Mouse (Mus musculus) lung, postnatal 0 days (tissue): ENCODE data around the gene Pir. TPM values are rescaled to one million over a fixed set of nuclear protein-coding genes. Genes with fewer than 3 reads are reported as not detected.

Source experiments
- ATAC-seq: fragments of 200-750 bp; cut with Nextera tagmentation; 2 replicates; pipeline ENCODE4 v1.8.0; 2017; ENCODE audit warnings: moderate library complexity
- DNase-seq: peaks from one replicate; pipeline ENCODE4 v3.0.0-alpha.2; 2016; ENCODE audit warnings: low spot score
- H3K27ac ChIP-seq: fragments of 300-500 bp; sonication (generic); 2 replicates; pipeline ENCODE4 v1.5.1; 2014; ENCODE audit warnings: antibody characterized with exemption, mild to moderate bottlenecking, low read length, mixed read lengths
- H3K27me3 ChIP-seq: fragments of 300-500 bp; sonication (generic); replicated peaks from 2 replicates; pipeline ENCODE4 v1.6.1; 2014; ENCODE audit warnings: low read length, mixed read lengths; ENCODE audit not compliant: insufficient read depth
- H3K36me3 ChIP-seq: fragments of 300-500 bp; sonication (generic); 2 replicates; pipeline ENCODE4 v1.6.1; 2014; ENCODE audit warnings: low read length, mixed read lengths; ENCODE audit not compliant: insufficient read depth
- H3K4me1 ChIP-seq: fragments of 300-500 bp; sonication (generic); 2 replicates; pipeline ENCODE4 v1.6.1; 2014; ENCODE audit warnings: antibody characterized with exemption, low read depth, low read length, mixed read lengths; ENCODE audit not compliant: insufficient read depth
- H3K4me2 ChIP-seq: fragments of 300-500 bp; sonication (generic); replicated peaks from 2 replicates; pipeline ENCODE4 v1.6.1; 2014; ENCODE audit warnings: low read depth, mild to moderate bottlenecking, low read length, moderate library complexity, mixed read lengths
- H3K4me3 ChIP-seq: fragments of 300-500 bp; sonication (generic); 2 replicates; pipeline ENCODE4 v1.5.1; 2014; ENCODE audit warnings: low read depth, low read length
- H3K9ac ChIP-seq: fragments of 300-500 bp; sonication (generic); replicated peaks from 2 replicates; pipeline ENCODE4 v1.6.1; 2014; ENCODE audit warnings: low read depth, mild to moderate bottlenecking
- H3K9me3 ChIP-seq: fragments of 300-500 bp; sonication (generic); 2 replicates; pipeline ENCODE4 v1.6.1; 2016; ENCODE audit warnings: low read length, mixed read lengths
- CTCF ChIP-seq: IDR thresholded peaks from 2 replicates; pipeline ENCODE4 v1.5.1; 2016; ENCODE audit warnings: antibody characterized with exemption, mild to moderate bottlenecking
- EP300 ChIP-seq: IDR thresholded peaks from 2 replicates; pipeline ENCODE4 v1.6.1; 2016; ENCODE audit warnings: antibody characterized with exemption, mild to moderate bottlenecking, control low read depth
- WGBS: fragments of 180-500 bp; shearing (Covaris S2); extraction: QIAGEN DNeasy Blood & Tissue Kit; methylation state at CpG from one replicate; pipeline ENCODE4 v1.1.7; 2014; 5-methylcytosine and 5-hydroxymethylcytosine counted together
- polyA plus RNA-seq: library from polyadenylated mRNA; unstranded; fragments of >200 nt; fragmentation: Nextera tagmentation; extraction: Ambion mirVana; gene quantifications from 2 replicates; pipeline ENCODE4 v1.2.1, GENCODE M21; 2015

Pir gene
- polyA plus RNA-seq, 1 experiment from 2014 or later, result 24.2 TPM

GRCm38 (mm10) chrX:164416803-164417202, 147.6 kb downstream of the Pir start:
- no peak overlapping the region for H3K9ac ChIP-seq
- H3K36me3 ChIP-seq, result no peaks in the 10 kb centered on the region
- DNase-seq (no peak), ATAC-seq (no peak)
- H3K4me1 ChIP-seq, result no peaks in the 10 kb centered on the region
- no peaks in the 10 kb centered on the region for H3K9me3 ChIP-seq
- H3K27ac ChIP-seq, result no peak overlapping the region
- no peak overlapping the region for H3K4me3 ChIP-seq
- no peaks in the 10 kb centered on the region for H3K27me3 ChIP-seq
- whole genome bisulfite sequencing, result 68% methylated on average over 2 of the region's 2 CpGs
- no peak for TF ChIP-seq CTCF
- no peak for TF ChIP-seq EP300
- no peak overlapping the region for H3K4me2 ChIP-seq

- no peak for TF ChIP-seq CTCF
- Histone ChIP-seq H3K36me3 (no peaks in the 10 kb centered on the region), H3K4me3 (no peak overlapping the region), H3K27ac (no peak overlapping the region), H3K9me3 (no peaks in the 10 kb centered on the region), H3K27me3 (no peaks in the 10 kb centered on the region), H3K4me1 (no peaks in the 10 kb centered on the region), H3K9ac (no peak overlapping the region), H3K4me2 (no peak overlapping the region)
- no peak for DNase-seq
- ATAC-seq, result no peak
These were observed 148.8 kb downstream of the Pir start for GRCm38 (mm10) chrX:164418008-164418407.

- Histone ChIP-seq H3K36me3 (no peaks in the 10 kb centered on the region), H3K27ac (peak within 1 kb of the TSS; percentile 89), H3K9ac (peak within 1 kb of the TSS; percentile 43), H3K4me1 (no peaks in the 10 kb centered on the region), H3K4me3 (peak within 1 kb of the TSS; percentile 53), H3K4me2 (peak within 1 kb of the TSS; percentile 56), H3K27me3 (no peaks in the 10 kb centered on the region), H3K9me3 (no peaks in the 10 kb centered on the region)
- DNase-seq (peak; percentile 97), ATAC-seq (peak; percentile 99)
- TF ChIP-seq EP300 (no peak), CTCF (no peak)
- 14% methylated on average over 35 of the region's 40 CpGs for WGBS
These were observed 150.3 kb downstream of the Pir start, which contains the start of gene Piga for GRCm38 (mm10) chrX:164419471-164419939. Gene Piga (plus strand): TSS chrX:164419787.

GRCm38 (mm10) chrX:164419955-164420354, 150.8 kb downstream of the Pir start:
- Histone ChIP-seq H3K9ac (peak overlapping the region; percentile 43), H3K4me3 (peak overlapping the region; percentile 53), H3K36me3 (no peaks in the 10 kb centered on the region), H3K9me3 (no peaks in the 10 kb centered on the region), H3K27me3 (no peaks in the 10 kb centered on the region), H3K4me2 (peak overlapping the region; percentile 56), H3K4me1 (no peaks in the 10 kb centered on the region), H3K27ac (peak overlapping the region; percentile 89)
- WGBS, result 11% methylated on average over 13 of the region's 13 CpGs
- no peak for DNase-seq
- TF ChIP-seq CTCF (no peak), EP300 (no peak)
- ATAC-seq, result peak; percentile 4

- peak overlapping the region; percentile 53 for H3K4me3 ChIP-seq
- WGBS, result 32% methylated on average over 3 of the region's 3 CpGs
- peak overlapping the region; percentile 43 for H3K9ac ChIP-seq
These were observed 151.3 kb downstream of the Pir start for GRCm38 (mm10) chrX:164420518-164420917.

More at GRCm38 (mm10) chrX:164420518-164420917, 151.3 kb downstream of the Pir start:
- H3K4me1 ChIP-seq, result no peaks in the 10 kb centered on the region
- H3K9me3 ChIP-seq, result no peaks in the 10 kb centered on the region
- ATAC-seq (no peak), DNase-seq (no peak)
- peak overlapping the region; percentile 56 for H3K4me2 ChIP-seq
- TF ChIP-seq EP300 (no peak), CTCF (no peak)
- H3K36me3 ChIP-seq, result no peaks in the 10 kb centered on the region
- H3K27me3 ChIP-seq, result no peaks in the 10 kb centered on the region
- H3K27ac ChIP-seq, result no peak overlapping the region

Other genes starting within 250 kb of the Pir start
- gene Car5b, start 241.4 kb upstream of the Pir start, polyA plus RNA-seq, result 1.0 and 1.1 TPM in 2 replicates
- gene Siah1b, start 192.9 kb upstream of the Pir start, polyA plus RNA-seq, result 7.9 and 9.6 TPM in 2 replicates
- gene Cltrn, start 180.5 kb upstream of the Pir start, polyA plus RNA-seq, result not detected in 2 replicates
- gene Ace2, start 130.0 kb upstream of the Pir start, polyA plus RNA-seq, result 7.6 and 11.9 TPM in 2 replicates
- gene Bmx, start 11.2 kb upstream of the Pir start, polyA plus RNA-seq, result 2.5 and 2.7 TPM in 2 replicates
- gene Vegfd, start 104.0 kb downstream of the Pir start, polyA plus RNA-seq, result 26.6 and 26.8 TPM in 2 replicates
- 6.1 and 7.0 TPM in 2 replicates for gene Piga, start 150.4 kb downstream of the Pir start, polyA plus RNA-seq
- gene Asb11, start 167.6 kb downstream of the Pir start, polyA plus RNA-seq, result 0.70 and 1.3 TPM in 2 replicates
- gene Asb9, start 237.0 kb downstream of the Pir start, polyA plus RNA-seq, result not detected in 2 replicates